Mouse (Mus musculus) kidney, postnatal 25 days (tissue): ENCODE data around the gene Naa50.

Source experiments
- DNase-seq, 2 experiments: peaks; one replicate each; pipeline ENCODE4 v3.0.0; 2021; ENCODE audit warnings: mixed read lengths in 2 of 2

Gene Naa50

DNA sequence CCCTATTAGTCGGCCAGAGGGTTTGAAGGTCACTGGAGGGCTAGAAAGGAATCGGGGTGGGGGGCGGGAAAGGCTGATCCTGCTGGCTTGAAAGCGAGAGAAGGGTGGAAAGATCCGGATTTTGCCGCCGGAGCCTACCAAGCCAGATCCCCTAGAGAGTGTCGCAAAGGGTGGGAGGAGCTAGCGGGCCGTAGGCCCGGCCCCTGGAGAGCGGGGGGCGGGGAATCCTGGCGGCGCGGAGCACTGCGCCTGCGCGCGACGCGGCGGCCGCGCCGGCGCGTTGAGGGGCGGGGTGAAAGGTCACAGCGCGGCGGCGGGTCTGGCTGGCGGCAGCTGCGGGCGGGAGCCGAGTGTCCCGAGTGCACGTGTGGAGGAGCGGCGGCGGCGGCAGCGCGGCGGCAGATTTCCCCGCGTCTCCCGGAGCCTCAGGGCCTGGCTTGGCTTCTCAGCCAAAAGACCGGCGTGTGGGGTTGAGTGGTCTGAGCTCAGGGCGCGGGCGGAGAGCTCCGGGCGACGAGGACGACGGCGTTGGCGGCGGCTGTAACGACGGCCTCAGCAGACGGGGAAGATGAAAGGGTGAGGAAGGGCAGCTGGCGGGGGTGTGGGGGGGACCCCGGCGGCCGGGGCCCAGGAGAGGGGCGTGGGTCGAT lies at the start of gene Naa50, which contains the start of gene Atp6v1a:
Naa50 (plus strand) TSS at position 295 of the 650 bp plus-strand sequence.
Atp6v1a (minus strand) TSS at position 170 of the 650 bp plus-strand sequence.
- DNase-seq = peak; percentile 94 to 96

- peak; percentile 31 to 53 for DNase-seq
These were observed 40.3 kb upstream of the Naa50 start for GRCm38 (mm10) chr16:44099377-44099776.

DNA sequence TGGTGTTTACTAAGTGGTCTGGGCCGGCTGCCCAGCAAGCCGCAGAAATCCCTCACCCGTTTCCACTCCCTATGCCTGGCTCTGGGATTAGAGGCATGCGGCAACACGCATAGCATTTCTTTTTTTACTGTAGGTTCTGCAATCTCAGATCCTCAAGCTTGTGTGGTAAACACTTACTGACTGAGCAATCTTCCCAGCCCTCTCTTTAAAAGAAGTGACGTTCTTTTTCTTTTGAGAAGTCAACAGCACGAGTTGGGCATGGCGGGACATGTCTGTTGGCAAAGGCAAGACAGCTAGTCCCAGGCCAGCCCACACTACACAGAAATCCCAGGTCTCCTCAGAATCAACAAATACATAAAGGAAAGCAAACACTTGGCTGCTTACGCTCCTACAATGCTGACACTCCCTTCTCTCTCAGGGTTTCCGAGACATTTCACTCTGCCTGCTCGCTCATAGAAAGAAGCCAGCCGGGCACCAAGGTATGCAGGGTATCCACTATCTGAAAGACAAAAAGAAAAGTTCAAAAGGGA lies 38.4 kb upstream of the Naa50 start:
- DNase-seq = no peak

DNA sequence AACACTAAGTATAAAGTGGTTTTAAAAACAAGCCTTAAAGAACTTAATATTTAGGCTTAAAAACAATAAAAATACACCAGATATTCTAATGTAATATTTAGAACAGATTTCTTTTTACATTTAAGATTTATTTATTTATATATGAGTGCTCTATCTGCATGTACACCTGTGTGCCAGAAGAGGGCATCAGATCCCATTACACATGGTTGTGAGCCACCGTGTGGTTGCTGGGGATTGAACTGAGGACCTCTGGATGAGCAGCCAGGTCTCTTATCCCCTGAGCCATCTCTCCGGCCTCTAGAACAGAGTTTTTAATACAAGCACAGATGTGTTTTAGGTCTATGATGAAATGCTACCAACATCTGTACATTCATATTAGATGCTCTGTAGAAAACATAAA lies 36.7 kb upstream of the Naa50 start:
- no peak for DNase-seq

DNA sequence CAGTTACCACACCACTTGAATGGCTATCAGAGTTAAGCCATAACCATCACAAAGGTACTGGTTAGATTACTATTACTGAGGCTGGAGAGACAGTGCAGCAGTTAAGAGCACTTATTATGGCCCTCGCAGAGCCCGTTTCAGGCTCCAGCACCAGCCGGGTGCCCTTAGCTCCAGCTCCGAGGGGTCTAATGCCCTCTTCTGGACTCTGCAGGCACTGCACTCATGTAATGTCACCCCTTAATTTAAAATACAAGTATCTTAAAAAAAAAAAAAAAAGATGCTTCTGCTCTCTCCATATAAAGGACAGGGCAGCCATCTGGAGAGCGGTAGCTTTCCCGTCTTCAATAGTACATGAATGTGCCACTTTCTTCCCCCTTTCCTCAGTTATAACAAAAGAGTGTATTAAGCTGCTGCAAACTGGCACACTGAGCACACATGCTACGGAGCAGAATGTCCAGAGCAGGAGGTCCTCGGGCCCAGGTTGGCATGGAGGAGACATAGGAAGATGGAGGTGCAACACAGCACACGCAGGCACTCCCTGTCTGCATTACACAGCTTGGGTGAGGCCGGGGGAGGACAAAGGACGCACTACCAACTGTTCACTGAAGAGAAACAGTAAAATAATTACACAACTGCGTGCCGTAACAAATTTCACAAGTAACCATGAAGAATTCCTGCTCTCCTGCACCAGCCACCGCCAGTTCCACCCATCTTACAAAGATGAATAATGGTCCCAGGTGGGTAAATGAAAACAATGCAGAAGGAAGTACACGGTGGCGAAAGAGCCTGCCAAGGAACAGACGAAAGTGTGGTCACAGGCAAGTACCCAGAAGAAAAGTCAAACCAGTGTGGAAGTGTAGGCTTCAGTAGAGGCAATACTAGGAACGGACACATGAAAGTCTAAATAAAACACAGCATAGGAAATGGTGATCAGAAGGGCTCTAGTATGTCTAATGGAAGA lies 35.5 kb upstream of the Naa50 start:
- DNase-seq = no peak

- DNase-seq = no peak
These were observed 34.4 kb upstream of the Naa50 start for GRCm38 (mm10) chr16:44105211-44105610.

- no peak for DNase-seq
These were observed 30.6 kb upstream of the Naa50 start for GRCm38 (mm10) chr16:44109002-44109401.

GRCm38 (mm10) chr16:44119753-44120501 lies 19.7 kb upstream of the Naa50 start:
- no peak for DNase-seq

GRCm38 (mm10) chr16:44122122-44122521 lies 17.5 kb upstream of the Naa50 start:
- DNase-seq = peak in 1 of 2 experiments; percentile 33

- no peak for DNase-seq
These were observed 17.1 kb upstream of the Naa50 start for GRCm38 (mm10) chr16:44122574-44122973.

GRCm38 (mm10) chr16:44122982-44123725 lies 16.5 kb upstream of the Naa50 start:
- no peak for DNase-seq

DNA sequence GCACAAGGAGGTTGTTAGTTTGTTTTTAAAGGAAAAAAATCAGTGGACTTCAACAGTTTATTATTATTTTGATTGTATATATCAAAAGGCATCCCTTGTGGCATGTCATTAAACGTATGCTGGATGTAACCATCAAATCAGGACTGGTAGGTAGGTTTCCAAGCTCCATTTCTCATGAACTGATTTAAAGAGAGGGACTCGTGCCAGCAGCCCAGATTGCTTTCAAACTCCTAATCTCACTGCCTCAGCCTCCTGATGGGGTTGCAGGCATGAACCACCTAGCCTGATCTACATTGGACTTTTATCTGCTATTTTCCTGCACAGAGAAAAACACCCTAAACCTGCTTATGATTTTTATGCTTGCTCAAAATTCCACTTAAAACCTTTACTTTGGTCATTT lies 15.8 kb upstream of the Naa50 start:
- no peak for DNase-seq

DNA sequence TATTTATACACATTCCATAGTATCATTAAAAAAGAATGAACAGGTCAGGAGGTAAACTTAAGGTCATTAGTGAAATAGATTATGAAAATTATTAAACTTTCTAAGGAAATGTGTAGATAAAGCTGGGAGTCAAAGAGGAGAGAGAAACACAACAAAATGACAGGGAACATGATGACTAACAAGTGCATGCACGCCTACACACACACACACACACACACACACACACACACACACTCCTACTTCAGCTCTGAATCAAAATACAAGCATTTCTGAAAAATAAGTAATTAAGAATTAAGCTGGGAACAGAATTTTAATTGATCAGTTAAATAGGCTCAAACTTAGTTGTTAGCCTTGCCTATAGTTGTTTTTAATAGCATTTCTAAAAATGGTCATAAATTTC lies 14.9 kb upstream of the Naa50 start:
- no peak for DNase-seq

DNA sequence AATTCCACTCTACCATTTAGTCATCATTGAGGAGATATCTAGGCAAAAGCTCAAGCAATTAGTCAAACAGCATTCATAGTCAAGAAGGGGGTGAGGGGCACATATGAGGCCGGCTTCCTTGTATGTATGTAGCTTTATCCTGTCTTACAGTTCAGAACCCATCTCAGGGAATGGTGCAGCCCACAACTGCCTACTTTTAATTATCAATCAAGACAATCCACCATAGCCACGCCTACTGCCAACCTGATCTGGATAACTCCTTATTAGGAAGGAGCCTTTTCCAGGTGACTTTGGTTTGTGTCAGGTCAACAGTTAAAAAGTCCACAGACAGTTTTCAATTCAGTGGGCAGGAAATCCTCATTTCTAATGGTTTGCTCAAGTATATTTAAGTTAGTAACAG lies 14.2 kb upstream of the Naa50 start:
- DNase-seq = peak in 1 of 2 experiments; percentile 28

GRCm38 (mm10) chr16:44126437-44126836 lies 13.2 kb upstream of the Naa50 start:
- DNase-seq = no peak

GRCm38 (mm10) chr16:44132300-44132699 lies 7.3 kb upstream of the Naa50 start:
- no peak for DNase-seq

GRCm38 (mm10) chr16:44133187-44133586 lies 6.4 kb upstream of the Naa50 start:
- DNase-seq = no peak

GRCm38 (mm10) chr16:44136511-44137021 lies 3.1 kb upstream of the Naa50 start:
- DNase-seq = peak; percentile 51 to 73

DNA sequence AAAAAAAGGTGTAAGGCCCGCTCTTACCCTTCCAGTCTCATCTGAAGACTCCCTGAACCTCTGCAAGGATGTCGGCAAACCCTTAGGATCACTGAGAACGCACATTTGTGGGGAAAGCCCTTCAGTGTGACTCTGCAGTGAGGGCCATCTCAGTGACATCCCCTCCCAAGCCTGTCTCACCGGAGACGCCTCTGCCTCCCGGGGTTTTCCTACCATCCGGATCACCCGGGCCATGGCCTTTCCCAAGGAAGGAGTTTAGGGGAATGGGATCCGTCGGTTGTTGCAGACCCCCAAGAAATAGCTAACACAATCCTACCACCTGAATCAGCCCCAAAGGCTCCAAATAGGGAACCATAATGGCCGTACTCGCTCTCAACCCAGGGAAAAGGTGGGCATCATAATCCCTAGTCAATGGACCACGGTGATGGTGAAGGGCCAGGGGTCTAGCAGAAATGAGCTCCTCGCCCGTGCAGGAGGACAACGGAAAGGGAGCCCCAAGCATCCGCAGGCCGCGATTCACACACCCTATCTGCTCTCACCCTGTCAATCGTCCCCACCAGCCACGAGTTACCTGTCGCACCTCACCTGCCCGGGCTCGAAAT lies 1.2 kb upstream of the Naa50 start:
- DNase-seq = peak; percentile 7 to 36

DNA sequence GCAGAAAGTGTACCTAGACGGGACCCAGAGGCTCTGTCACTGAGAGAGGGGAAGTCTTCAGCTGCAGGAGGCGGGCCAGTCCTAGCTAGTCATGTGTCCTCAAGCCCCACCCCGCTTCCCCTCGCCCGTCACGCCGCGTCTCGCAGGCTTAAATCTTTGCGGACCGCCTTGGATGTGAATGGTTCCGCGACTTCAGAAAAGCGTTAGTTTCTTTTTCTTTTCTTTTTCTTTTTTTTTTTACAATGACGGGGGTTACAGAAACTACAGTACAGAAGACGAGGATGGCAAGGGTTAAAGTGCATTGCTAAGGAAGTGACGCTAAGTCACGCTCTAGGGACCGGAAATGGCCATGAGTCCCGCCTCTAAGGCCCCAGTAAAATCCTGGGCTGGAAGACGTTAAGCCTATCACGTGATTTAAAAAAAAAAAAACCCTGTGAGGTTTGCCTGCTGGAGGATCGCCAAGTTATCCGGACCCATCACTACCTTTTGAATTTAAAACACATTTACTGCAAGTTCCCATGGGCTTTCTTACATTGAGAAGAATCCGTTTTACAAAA lies 573 bp upstream of the Naa50 start:
- DNase-seq = peak; percentile 90 to 94

DNA sequence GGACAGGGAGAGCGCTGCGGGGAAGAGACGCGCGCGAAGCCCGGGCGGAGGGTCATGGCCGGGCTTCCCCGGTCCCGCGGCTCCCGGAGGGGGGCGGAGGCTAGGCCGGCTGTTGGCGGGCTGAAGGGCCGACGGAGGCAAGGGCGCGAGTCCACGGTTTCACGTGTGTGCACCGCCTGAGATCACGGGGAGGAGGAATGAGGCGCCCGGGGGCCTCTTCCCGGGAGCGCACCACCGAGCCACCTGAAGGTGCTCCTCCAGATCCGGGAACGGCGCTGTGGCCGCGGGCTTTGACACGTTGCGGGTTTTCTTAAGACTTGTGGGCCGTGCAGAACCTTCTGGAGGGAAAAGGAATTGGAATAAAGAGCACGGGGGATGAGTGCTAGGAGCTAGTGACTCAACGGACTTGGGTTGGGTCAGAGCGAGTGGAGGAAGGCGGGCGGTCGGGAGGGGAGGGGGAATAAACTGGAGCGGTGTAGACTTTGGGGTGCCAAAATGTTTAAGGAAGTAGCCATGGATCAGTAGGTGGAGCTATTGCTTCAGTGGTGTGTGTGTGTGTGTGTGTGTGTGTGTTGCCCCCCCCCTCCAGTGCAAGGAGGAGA lies 657 bp downstream of the Naa50 start:
- DNase-seq = peak; percentile 79 to 91
